Mouse (Mus musculus) megakaryocyte, embryonic 14.5 days (primary cell): ENCODE measurements around the gene Ppt2.

Experiments
- FLI1 ChIP-seq: IDR thresholded peaks from 2 replicates; pipeline ENCODE4 v1.6.1; 2012; ENCODE audit warnings: low read length, inconsistent platforms, mixed read lengths
- GATA1 ChIP-seq: IDR thresholded peaks from 3 replicates; pipeline ENCODE4 v1.6.1; 2012; ENCODE audit warnings: mixed read lengths, low read length, inconsistent platforms, borderline replicate concordance

DNA sequence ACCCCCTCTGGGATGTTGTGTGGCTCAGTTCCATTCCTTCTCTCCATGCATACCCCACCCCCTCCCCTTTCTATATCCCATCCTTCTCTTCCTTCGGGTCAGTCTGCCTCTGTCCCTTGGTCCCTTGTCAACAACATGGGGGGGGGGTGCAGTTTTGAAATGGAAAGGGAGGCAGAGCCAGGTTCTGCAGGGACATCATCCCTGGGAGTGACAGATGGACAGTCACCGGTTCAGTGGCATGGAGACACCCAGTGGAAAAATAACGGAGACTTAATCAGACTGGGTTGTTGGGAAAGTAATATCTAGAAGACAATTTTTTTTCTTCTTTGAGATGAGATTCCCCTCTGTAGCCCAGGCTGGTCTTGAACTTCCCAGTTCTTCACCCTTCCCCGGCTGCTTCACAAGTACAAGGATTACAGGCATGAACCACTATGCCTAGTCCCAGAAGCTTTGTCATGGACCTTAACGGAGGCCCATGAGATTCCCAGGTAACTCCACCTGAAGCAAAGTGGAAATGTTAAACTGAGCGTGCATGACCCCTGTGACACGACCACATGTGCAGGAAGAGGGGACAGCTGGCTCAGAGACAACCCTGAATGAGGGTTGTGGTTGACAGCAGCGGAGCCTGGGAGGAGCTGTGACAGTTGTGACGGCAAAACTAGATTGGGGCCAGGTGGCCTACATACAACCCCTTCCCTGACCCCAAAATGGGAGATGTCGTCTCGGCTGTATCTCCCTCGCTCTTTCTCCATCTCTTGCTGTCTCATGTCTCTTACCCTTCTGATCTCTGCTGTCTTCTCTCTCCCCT lies 1.7 kb upstream of the Ppt2 start:
- no peak for TF ChIP-seq FLI1
- no peak for TF ChIP-seq GATA1
